Mouse (Mus musculus): Measurements from ENCODE around the gene Nek6.

DNA sequence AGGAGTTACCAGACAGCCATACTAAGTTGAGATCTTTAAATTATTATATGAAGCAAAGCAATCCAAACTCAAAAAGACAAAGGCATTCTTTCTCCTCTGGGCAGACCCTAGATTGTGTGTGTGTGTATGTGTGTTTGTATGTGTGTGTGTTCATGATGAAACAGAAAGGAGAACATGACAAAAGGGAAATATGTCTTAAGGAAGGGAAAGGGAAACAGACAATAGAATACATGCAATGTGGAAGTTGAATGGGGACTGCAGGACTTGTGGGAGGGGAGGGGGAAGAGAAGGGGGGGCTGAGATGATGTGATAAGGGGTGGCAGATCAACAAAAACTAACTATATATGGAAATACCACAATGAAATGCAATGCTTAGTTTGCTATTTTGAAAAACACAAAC, 13.8 kb upstream of the Nek6 start:
- TF ChIP-seq CTCF (IDR thresholded peaks at IDR 0.05; ENCODE audit: low read depth) (no peak), EP300 (optimal IDR thresholded peaks at IDR 0.05) (no peak)

All from stomach, postnatal 0 days (tissue).